Mouse (Mus musculus) liver, embryonic 14.5 days (tissue): Measurements from ENCODE around the gene Dennd1c.

ENCODE experiments used
- CTCF ChIP-seq: IDR thresholded peaks from 2 replicates; pipeline ENCODE4 v1.5.1; 2016; ENCODE audit warnings: antibody characterized with exemption, low read depth, control low read depth
- EP300 ChIP-seq: IDR thresholded peaks from 2 replicates; pipeline ENCODE4 v1.6.1; 2016; ENCODE audit warnings: antibody characterized with exemption, low read depth

GRCm38 (mm10) chr17:57070699-57071098 lies 7.6 kb downstream of the Dennd1c start:
- TF ChIP-seq EP300 (no peak), CTCF (no peak)
